Mouse (Mus musculus): ENCODE results near the gene Gm20388. TPM values are rescaled to one million over a fixed set of nuclear protein-coding genes. Genes with fewer than 3 reads are reported as not detected.

Gm20388 gene
- polyA plus RNA-seq, 1 experiment from 2014 or later: not detected

- Histone ChIP-seq H3K36me3 (ENCODE audit: control insufficient read depth, insufficient read depth, low read length) (no peaks in the 10 kb centered on the region), H3K4me3 (ENCODE audit: low read depth, low read length) (no peak overlapping the region), H3K27me3 (ENCODE audit: control insufficient read depth, insufficient read depth, low read length) (no peaks in the 10 kb centered on the region), H3K9ac (ENCODE audit: low read length) (no peak overlapping the region), H3K27ac (ENCODE audit: low read depth, low read length) (no peak overlapping the region), H3K4me1 (ENCODE audit: control insufficient read depth, insufficient read depth, low read length) (no peaks in the 10 kb centered on the region), H3K9me3 (ENCODE audit: control insufficient read depth, low read length) (no peaks in the 10 kb centered on the region), H3K4me2 (no peak overlapping the region)
- 82% methylated on average over 12 of the region's 12 CpGs for WGBS
- DNase-seq (ENCODE audit: low spot score, missing footprints) (peak; percentile 76), ATAC-seq (ENCODE audit: low FRiP score) (no peak)
These were observed 2801.9 kb downstream of the Gm20388 start for GRCm38 (mm10) chr8:122712411-122713156.

- Histone ChIP-seq H3K9ac (ENCODE audit: low read length) (no peak overlapping the region), H3K4me3 (ENCODE audit: low read depth, low read length) (no peak overlapping the region), H3K9me3 (ENCODE audit: control insufficient read depth, low read length) (no peaks in the 10 kb centered on the region), H3K27me3 (ENCODE audit: control insufficient read depth, insufficient read depth, low read length) (no peaks in the 10 kb centered on the region), H3K27ac (ENCODE audit: low read depth, low read length) (no peak overlapping the region), H3K4me2 (no peak overlapping the region), H3K36me3 (ENCODE audit: control insufficient read depth, insufficient read depth, low read length) (no peaks in the 10 kb centered on the region), H3K4me1 (ENCODE audit: control insufficient read depth, insufficient read depth, low read length) (no peaks in the 10 kb centered on the region)
- DNase-seq (ENCODE audit: low spot score, missing footprints) (peak; percentile 66), ATAC-seq (ENCODE audit: low FRiP score) (no peak)
- WGBS: 93% methylated on average over 5 of the region's 5 CpGs
These were observed 2802.5 kb downstream of the Gm20388 start for GRCm38 (mm10) chr8:122713157-122713518.

DNA sequence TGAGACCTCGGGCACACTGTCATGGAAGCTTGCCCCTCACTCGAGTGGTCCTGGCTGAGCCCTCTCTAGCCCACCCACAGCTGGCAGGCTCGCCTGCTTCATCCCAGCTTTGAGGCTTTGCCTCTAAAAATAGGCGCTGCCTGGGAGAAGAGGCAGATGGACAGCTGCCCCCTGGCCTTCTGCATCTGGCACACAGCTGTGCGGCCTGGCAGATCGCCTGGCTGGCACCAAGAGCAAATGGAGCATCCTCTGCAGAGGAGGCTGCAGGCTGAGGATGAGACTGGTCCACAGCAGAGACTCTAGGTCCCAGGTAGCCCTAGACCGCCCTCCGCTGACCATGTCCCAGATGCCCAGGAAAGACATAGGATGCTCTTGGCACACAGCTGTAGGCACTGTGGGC, 2805.9 kb downstream of the Gm20388 start:
- no peaks in the 10 kb centered on the region for H3K36me3 ChIP-seq (ENCODE audit: control insufficient read depth, insufficient read depth, low read length)
- 79% methylated on average over 8 of the region's 8 CpGs for WGBS
- no peak for DNase-seq (ENCODE audit: low spot score, missing footprints)
- no peak overlapping the region for H3K4me3 ChIP-seq (ENCODE audit: low read depth, low read length)
- H3K9me3 ChIP-seq (ENCODE audit: control insufficient read depth, low read length): no peaks in the 10 kb centered on the region
- H3K27me3 ChIP-seq (ENCODE audit: control insufficient read depth, insufficient read depth, low read length): peaks cover 2% of the 10 kb centered on the region; the same call in 1 of the 2 replicates
- no peak overlapping the region for H3K4me2 ChIP-seq
- no peak overlapping the region for H3K9ac ChIP-seq (ENCODE audit: low read length)
- H3K4me1 ChIP-seq (ENCODE audit: control insufficient read depth, insufficient read depth, low read length): peaks cover 9% of the 10 kb centered on the region; the same call in 1 of the 2 replicates
- no peak for ATAC-seq (ENCODE audit: low FRiP score)
- no peak overlapping the region for H3K27ac ChIP-seq (ENCODE audit: low read depth, low read length)

DNA sequence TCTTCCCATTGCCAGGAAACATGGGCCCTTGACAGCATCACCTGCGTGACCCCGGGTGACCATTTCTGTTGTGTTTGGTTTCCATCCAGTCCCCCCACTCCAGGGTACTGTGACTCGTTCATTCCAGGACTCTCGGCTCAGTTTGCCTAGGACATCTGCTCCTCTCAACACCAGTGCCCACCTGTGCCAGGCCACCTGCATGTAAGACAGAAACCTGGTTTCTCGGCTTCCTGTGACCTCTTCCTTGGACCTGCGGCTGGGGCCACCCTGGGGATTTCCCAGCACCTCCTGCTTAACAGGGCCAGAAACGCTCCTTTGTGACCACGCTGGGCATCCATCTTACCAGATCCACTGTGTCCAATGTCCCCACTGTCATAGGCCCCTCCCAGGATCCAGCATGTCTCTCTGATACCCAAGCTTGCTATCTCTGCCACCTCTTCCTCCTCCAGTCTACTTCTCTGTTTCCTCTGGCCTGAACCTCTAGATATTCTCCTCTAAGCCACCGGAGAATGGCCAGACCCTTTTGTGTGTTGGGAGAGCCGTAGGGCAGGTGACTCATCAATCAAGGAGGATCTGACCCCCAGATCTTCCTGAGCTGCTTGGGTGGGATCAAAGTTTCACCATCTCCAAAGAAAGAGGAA, 2807.3 kb downstream of the Gm20388 start:
- Histone ChIP-seq H3K27ac (ENCODE audit: low read depth, low read length) (no peak overlapping the region), H3K4me2 (no peak overlapping the region), H3K4me1 (ENCODE audit: control insufficient read depth, insufficient read depth, low read length) (peaks cover 9% of the 10 kb centered on the region; the same call in 1 of the 2 replicates), H3K9me3 (ENCODE audit: control insufficient read depth, low read length) (no peaks in the 10 kb centered on the region), H3K9ac (ENCODE audit: low read length) (no peak overlapping the region), H3K4me3 (ENCODE audit: low read depth, low read length) (no peak overlapping the region), H3K36me3 (ENCODE audit: control insufficient read depth, insufficient read depth, low read length) (no peaks in the 10 kb centered on the region), H3K27me3 (ENCODE audit: control insufficient read depth, insufficient read depth, low read length) (peaks cover 2% of the 10 kb centered on the region; the same call in 1 of the 2 replicates)
- no peak for ATAC-seq (ENCODE audit: low FRiP score)
- DNase-seq (ENCODE audit: low spot score, missing footprints): peak; percentile 62
- 93% methylated on average over 10 of the region's 10 CpGs for WGBS

DNA sequence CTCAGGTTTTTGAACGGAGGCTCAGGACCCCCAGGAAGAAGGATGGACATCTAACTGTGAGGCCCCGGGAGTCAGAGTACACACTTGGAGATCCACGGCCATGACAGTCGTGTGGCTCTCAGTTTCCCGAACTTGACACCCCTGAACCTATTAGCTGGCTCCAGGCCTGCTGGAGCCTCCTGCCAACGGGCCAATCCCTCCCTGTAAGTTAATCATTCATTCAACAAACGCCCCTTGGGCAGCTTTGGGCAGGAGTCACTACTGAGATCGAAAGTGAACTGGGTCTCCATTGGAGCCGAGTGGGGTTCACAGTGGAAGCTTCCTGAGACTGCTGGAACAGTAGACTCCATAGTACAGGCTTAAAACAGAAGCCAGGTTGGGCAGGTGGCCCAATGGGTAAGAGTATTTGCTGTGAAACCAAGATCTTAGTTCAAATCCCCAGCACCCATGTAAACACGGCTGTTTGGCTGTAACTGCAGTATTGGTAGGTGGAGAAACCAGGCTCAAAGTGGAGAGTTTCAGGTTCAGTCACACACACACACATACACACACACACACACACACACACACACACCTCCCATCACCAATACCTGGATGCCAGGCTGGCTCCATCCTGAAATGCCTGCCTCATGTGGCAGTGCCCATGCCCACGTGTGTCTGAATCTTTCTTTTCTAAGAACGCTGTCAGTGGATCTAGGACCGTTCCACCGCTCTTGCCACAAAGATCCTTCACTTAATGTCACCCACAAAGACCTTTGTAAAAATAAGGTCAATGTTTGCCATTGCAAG, 2808.3 kb downstream of the Gm20388 start:
- H3K27me3 ChIP-seq (ENCODE audit: control insufficient read depth, insufficient read depth, low read length): peaks cover 2% of the 10 kb centered on the region; the same call in 1 of the 2 replicates
- H3K4me1 ChIP-seq (ENCODE audit: control insufficient read depth, insufficient read depth, low read length): peaks cover 9% of the 10 kb centered on the region; the same call in 1 of the 2 replicates
- H3K9ac ChIP-seq (ENCODE audit: low read length): no peak overlapping the region
- ATAC-seq (ENCODE audit: low FRiP score): no peak
- no peak overlapping the region for H3K4me2 ChIP-seq
- DNase-seq (ENCODE audit: low spot score, missing footprints): peak; percentile 44
- WGBS: 86% methylated on average over 14 of the region's 14 CpGs
- no peaks in the 10 kb centered on the region for H3K36me3 ChIP-seq (ENCODE audit: control insufficient read depth, insufficient read depth, low read length)
- no peak overlapping the region for H3K4me3 ChIP-seq (ENCODE audit: low read depth, low read length)
- no peak overlapping the region for H3K27ac ChIP-seq (ENCODE audit: low read depth, low read length)
- no peaks in the 10 kb centered on the region for H3K9me3 ChIP-seq (ENCODE audit: control insufficient read depth, low read length)

- WGBS: 28% methylated on average over 7 of the region's 7 CpGs
- peak; percentile 65 for ATAC-seq (ENCODE audit: low FRiP score)
- peak overlapping the region; percentile 40; the same call in 1 of the 2 replicates for H3K9ac ChIP-seq (ENCODE audit: low read length)
- H3K4me1 ChIP-seq (ENCODE audit: control insufficient read depth, insufficient read depth, low read length): peaks cover 9% of the 10 kb centered on the region; the same call in 1 of the 2 replicates
- no peak overlapping the region for H3K4me3 ChIP-seq (ENCODE audit: low read depth, low read length)
- H3K27ac ChIP-seq (ENCODE audit: low read depth, low read length): peak overlapping the region; percentile 32
- no peaks in the 10 kb centered on the region for H3K9me3 ChIP-seq (ENCODE audit: control insufficient read depth, low read length)
- H3K36me3 ChIP-seq (ENCODE audit: control insufficient read depth, insufficient read depth, low read length): no peaks in the 10 kb centered on the region
- peak overlapping the region; percentile 32; the same call in 1 of the 2 replicates for H3K4me2 ChIP-seq
- H3K27me3 ChIP-seq (ENCODE audit: control insufficient read depth, insufficient read depth, low read length): peaks cover 2% of the 10 kb centered on the region; the same call in 1 of the 2 replicates
- DNase-seq (ENCODE audit: low spot score, missing footprints): peak; percentile 87
These were observed 2808.9 kb downstream of the Gm20388 start for GRCm38 (mm10) chr8:122719500-122720065.

DNA sequence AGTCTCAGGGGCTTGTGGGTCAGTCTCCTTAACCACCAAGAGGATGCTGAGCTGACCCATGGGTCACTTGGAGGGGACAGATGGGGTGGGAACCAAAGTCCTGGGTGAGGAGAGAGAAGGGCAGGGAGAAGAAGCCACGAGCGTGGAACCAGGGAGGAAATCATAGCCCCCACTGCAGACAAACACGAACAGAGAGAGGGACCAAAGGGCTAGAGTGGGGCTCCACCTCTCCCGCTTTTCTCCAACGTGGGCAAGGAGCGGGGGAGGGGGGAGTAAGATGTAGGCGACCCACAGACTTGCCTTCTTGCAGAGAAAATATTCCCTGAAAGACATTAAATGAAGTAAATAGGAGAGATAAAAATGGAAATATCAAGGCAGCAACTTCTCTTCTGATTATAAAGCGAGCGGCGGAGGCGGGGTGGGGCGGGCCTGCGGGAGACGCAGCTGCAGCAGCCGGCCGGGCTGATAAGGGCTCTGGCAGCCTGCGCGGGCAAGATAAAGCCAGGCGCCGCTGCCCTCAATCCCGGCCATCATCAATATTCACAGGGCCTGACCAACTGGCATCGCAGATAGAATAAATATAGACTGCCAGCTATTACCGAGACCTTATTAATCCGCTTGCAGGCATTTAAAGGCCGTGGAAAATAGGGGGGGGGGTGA, 2809.6 kb downstream of the Gm20388 start:
- Histone ChIP-seq H3K9me3 (ENCODE audit: control insufficient read depth, low read length) (no peaks in the 10 kb centered on the region), H3K4me3 (ENCODE audit: low read depth, low read length) (no peak overlapping the region), H3K27me3 (ENCODE audit: control insufficient read depth, insufficient read depth, low read length) (peaks cover 2% of the 10 kb centered on the region; the same call in 1 of the 2 replicates), H3K36me3 (ENCODE audit: control insufficient read depth, insufficient read depth, low read length) (no peaks in the 10 kb centered on the region), H3K9ac (ENCODE audit: low read length) (peak overlapping the region; percentile 40; the same call in 1 of the 2 replicates), H3K4me2 (peak overlapping the region; percentile 32; the same call in 1 of the 2 replicates), H3K27ac (ENCODE audit: low read depth, low read length) (peak overlapping the region; percentile 32), H3K4me1 (ENCODE audit: control insufficient read depth, insufficient read depth, low read length) (peaks cover 9% of the 10 kb centered on the region; the same call in 1 of the 2 replicates)
- WGBS: 15% methylated on average over 25 of the region's 25 CpGs
- ATAC-seq (ENCODE audit: low FRiP score): peak; percentile 75; the same call in 1 of the 2 replicates
- peak; percentile 86 for DNase-seq (ENCODE audit: low spot score, missing footprints)

Data from midbrain, embryonic 11.5 days (tissue).